17 mouse cellular contexts compared by ENCODE assay signal in the genomic region with DNA sequence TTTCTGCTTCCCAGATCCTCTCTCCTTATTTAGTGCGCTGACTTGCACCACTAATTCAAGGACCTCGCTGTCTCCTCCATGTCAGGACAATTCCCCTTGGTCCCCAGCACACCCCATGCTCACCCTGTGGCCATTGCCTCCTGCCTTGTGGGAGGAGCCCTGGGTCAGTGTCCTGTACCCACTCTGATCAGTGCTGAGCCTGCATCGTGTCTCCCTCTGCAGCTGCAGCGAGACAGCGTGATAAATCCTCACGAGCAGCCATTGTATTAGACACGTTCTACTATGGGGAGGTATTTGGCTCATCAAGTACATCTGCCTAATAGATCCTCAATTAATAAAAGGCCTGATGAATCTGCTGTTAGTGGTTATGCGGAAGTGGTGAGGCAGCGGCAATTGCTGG.
A peak's percentile ranks its signal among the peaks of the same experiment; 100 is the strongest.
DNase-seq lines count a peak whose midpoint lies in the region; ATAC-seq and TF ChIP-seq lines count a peak whose summit lies in the region.
"Had no signal": no experiment of that assay in that cellular context is flagged by ENCODE, and none has a peak within 500 bp of the region (broad histone marks: within the 10 kb centered on the region; RNA-seq: fewer than 3 reads in every experiment).

No protein-coding gene starts in this region.

- no peaks in the 10 kb centered on the region for H3K9me3 ChIP-seq in forebrain, embryonic 13.5 days (replicated peaks)
- H3K9me3 ChIP-seq in forebrain, embryonic 11.5 days (ENCODE audit: control insufficient read depth, low read length): no peaks in the 10 kb centered on the region
- no peaks in the 10 kb centered on the region for H3K9me3 ChIP-seq in hindbrain, embryonic 13.5 days
- no peaks in the 10 kb centered on the region for H3K9me3 ChIP-seq in midbrain, postnatal 0 days (ENCODE audit: low read length)
- H3K9me3 ChIP-seq in intestine, embryonic 16.5 days (ENCODE audit: control insufficient read depth, low read length): no peaks in the 10 kb centered on the region
- H3K9me3 ChIP-seq: kidney, embryonic 15.5 days; limb, embryonic 12.5 days; liver, embryonic 13.5 days; lung, embryonic 15.5 days had no signal

- ATAC-seq in forebrain, embryonic 13.5 days: no peak
- no peak for ATAC-seq in forebrain, embryonic 11.5 days (replicated peaks; ENCODE audit: low FRiP score)
- ATAC-seq in hindbrain, embryonic 13.5 days (ENCODE audit: low FRiP score): peak; percentile 21; the same call in 1 of the 2 replicates
- no peak for ATAC-seq in midbrain, postnatal 0 days (ENCODE audit: low FRiP score)
- no peak for ATAC-seq in intestine, embryonic 16.5 days
- ATAC-seq in frontal cortex, adult (ENCODE audit: low TSS enrichment): no peak

- H3K27me3 ChIP-seq in forebrain, embryonic 13.5 days: no peaks in the 10 kb centered on the region
- no peaks in the 10 kb centered on the region for H3K27me3 ChIP-seq in forebrain, embryonic 11.5 days (ENCODE audit: control insufficient read depth, insufficient read depth, low read length)
- H3K27me3 ChIP-seq in hindbrain, embryonic 13.5 days: no peaks in the 10 kb centered on the region
- H3K27me3 ChIP-seq in midbrain, postnatal 0 days (ENCODE audit: insufficient read depth, low read length): no peaks in the 10 kb centered on the region
- peaks cover 4% of the 10 kb centered on the region; the same call in 1 of the 2 replicates for H3K27me3 ChIP-seq in intestine, embryonic 16.5 days (replicated peaks; ENCODE audit: control insufficient read depth, insufficient read depth, low read length)
- H3K27me3 ChIP-seq: kidney, embryonic 15.5 days; liver, embryonic 13.5 days; lung, embryonic 15.5 days had no signal

- peak overlapping the region; percentile 9; the same call in 1 of the 2 replicates for H3K9ac ChIP-seq in forebrain, embryonic 13.5 days
- H3K9ac ChIP-seq in forebrain, embryonic 11.5 days (ENCODE audit: low read length): no peak overlapping the region
- 0 out of 2 replicates have a peak overlapping the region, but pooled peaks have one; percentile 9 for H3K9ac ChIP-seq in hindbrain, embryonic 13.5 days
- H3K9ac ChIP-seq in midbrain, postnatal 0 days (replicated peaks; ENCODE audit: low read length, poor library complexity, severe bottlenecking): no peak overlapping the region
- no peak overlapping the region for H3K9ac ChIP-seq in intestine, embryonic 16.5 days (ENCODE audit: low read depth, low read length)
- H3K9ac ChIP-seq: kidney, embryonic 15.5 days; limb, embryonic 12.5 days; liver, embryonic 13.5 days; lung, embryonic 15.5 days had no signal

- TF ChIP-seq CTCF in midbrain, postnatal 0 days (IDR thresholded peaks at IDR 0.05): no peak

- no peak for DNase-seq in forebrain, embryonic 11.5 days (ENCODE audit: low spot score)
- DNase-seq in Muller cell, postnatal 12 days (ENCODE audit: inconsistent ontology term): peak; percentile 8
- DNase-seq in midbrain, postnatal 0 days (ENCODE audit: low spot score): no peak
- no peak for DNase-seq in urinary bladder, postnatal 36 days (ENCODE audit: low spot score in 2 of 2)
- DNase-seq: adrenal gland, adult 2 months; gastrocnemius, postnatal 25 days; heart, postnatal 10 days; liver, embryonic 13.5 days; thymus, postnatal 14 days had no signal

- H3K4me1 ChIP-seq in forebrain, embryonic 13.5 days: peaks cover 70% of the 10 kb centered on the region
- H3K4me1 ChIP-seq in forebrain, embryonic 11.5 days (replicated peaks; ENCODE audit: control insufficient read depth, insufficient read depth, low read length): peaks cover 3% of the 10 kb centered on the region; the same call in 1 of the 2 replicates
- peaks cover 74% of the 10 kb centered on the region for H3K4me1 ChIP-seq in hindbrain, embryonic 13.5 days (replicated peaks)
- peaks cover 28% of the 10 kb centered on the region; the same call in 1 of the 2 replicates for H3K4me1 ChIP-seq in midbrain, postnatal 0 days (ENCODE audit: insufficient read depth, low read length)
- no peaks in the 10 kb centered on the region for H3K4me1 ChIP-seq in intestine, embryonic 16.5 days (ENCODE audit: control insufficient read depth, insufficient read depth, low read length)
- H3K4me1 ChIP-seq: limb, embryonic 12.5 days; liver, embryonic 13.5 days; lung, embryonic 15.5 days had no signal

- no peaks in the 10 kb centered on the region for H3K36me3 ChIP-seq in forebrain, embryonic 13.5 days (ENCODE audit: poor library complexity, severe bottlenecking)
- no peaks in the 10 kb centered on the region for H3K36me3 ChIP-seq in forebrain, embryonic 11.5 days (ENCODE audit: control insufficient read depth, insufficient read depth, low read length)
- no peaks in the 10 kb centered on the region for H3K36me3 ChIP-seq in hindbrain, embryonic 13.5 days
- peaks cover 4% of the 10 kb centered on the region; the same call in 1 of the 2 replicates for H3K36me3 ChIP-seq in midbrain, postnatal 0 days (ENCODE audit: insufficient read depth, low read length)
- no peaks in the 10 kb centered on the region for H3K36me3 ChIP-seq in intestine, embryonic 16.5 days (ENCODE audit: control insufficient read depth, insufficient read depth, low read length)
- H3K36me3 ChIP-seq: kidney, embryonic 15.5 days; limb, embryonic 12.5 days; liver, embryonic 13.5 days; lung, embryonic 15.5 days had no signal

- H3K4me2 ChIP-seq in forebrain, embryonic 13.5 days: no peak overlapping the region
- no peak overlapping the region for H3K4me2 ChIP-seq in forebrain, embryonic 11.5 days (ENCODE audit: low read depth, low read length, severe bottlenecking)
- no peak overlapping the region for H3K4me2 ChIP-seq in hindbrain, embryonic 13.5 days
- no peak overlapping the region for H3K4me2 ChIP-seq in midbrain, postnatal 0 days (ENCODE audit: low read depth, low read length, poor library complexity, severe bottlenecking)
- H3K4me2 ChIP-seq in intestine, embryonic 16.5 days (ENCODE audit: low read depth, low read length): no peak overlapping the region
- H3K4me2 ChIP-seq: kidney, embryonic 15.5 days; limb, embryonic 12.5 days; liver, embryonic 13.5 days; lung, embryonic 15.5 days had no signal

- WGBS in forebrain, embryonic 13.5 days: 56% methylated on average over 9 of the region's 9 CpGs
- WGBS in forebrain, embryonic 11.5 days: 74% methylated on average over 9 of the region's 9 CpGs
- 41% methylated on average over 9 of the region's 9 CpGs for WGBS in hindbrain, embryonic 13.5 days
- 38% methylated on average over 9 of the region's 9 CpGs for WGBS in midbrain, postnatal 0 days
- WGBS in intestine, embryonic 16.5 days: 62% methylated on average over 9 of the region's 9 CpGs

- H3K4me3 ChIP-seq in forebrain, embryonic 13.5 days: no peak overlapping the region
- H3K4me3 ChIP-seq in forebrain, embryonic 11.5 days (ENCODE audit: low read depth, low read length): no peak overlapping the region
- no peak overlapping the region for H3K4me3 ChIP-seq in hindbrain, embryonic 13.5 days
- no peak overlapping the region for H3K4me3 ChIP-seq in midbrain, postnatal 0 days (ENCODE audit: low read depth, low read length)
- H3K4me3 ChIP-seq in intestine, embryonic 16.5 days (ENCODE audit: low read length): no peak overlapping the region
- H3K4me3 ChIP-seq: kidney, embryonic 15.5 days; limb, embryonic 12.5 days; liver, embryonic 13.5 days; lung, embryonic 15.5 days had no signal

- H3K27ac ChIP-seq in forebrain, embryonic 13.5 days: peak overlapping the region; percentile 65
- H3K27ac ChIP-seq in forebrain, embryonic 11.5 days (ENCODE audit: low read depth, low read length): no peak overlapping the region
- H3K27ac ChIP-seq in hindbrain, embryonic 13.5 days: peak overlapping the region; percentile 79
- H3K27ac ChIP-seq in midbrain, postnatal 0 days (ENCODE audit: low read depth, low read length): peak overlapping the region; percentile 43
- no peak overlapping the region for H3K27ac ChIP-seq in intestine, embryonic 16.5 days (ENCODE audit: low read length)
- H3K27ac ChIP-seq: kidney, embryonic 15.5 days; limb, embryonic 12.5 days; liver, embryonic 13.5 days; lung, embryonic 15.5 days; stomach, postnatal 0 days had no signal

Comparison
In these comparisons a context has a peak if more than half of its experiments do, and no peak if none do; other contexts are left out.
1. H3K27ac ChIP-seq: peak in forebrain, embryonic 13.5 days (single experiment), hindbrain, embryonic 13.5 days (single experiment) and midbrain, postnatal 0 days (single experiment); none in forebrain, embryonic 11.5 days (single experiment) and intestine, embryonic 16.5 days (single experiment).
2. H3K9ac ChIP-seq: peak in forebrain, embryonic 13.5 days (single experiment) and hindbrain, embryonic 13.5 days (single experiment); none in forebrain, embryonic 11.5 days (single experiment), midbrain, postnatal 0 days (single experiment) and intestine, embryonic 16.5 days (single experiment).